Mouse (Mus musculus) stomach, postnatal 0 days (tissue): ENCODE data around the gene Zfp978.

ENCODE experiments used
- CTCF ChIP-seq: IDR thresholded peaks from 2 replicates; pipeline ENCODE4 v1.5.1; 2016; ENCODE audit warnings: antibody characterized with exemption, low read depth, mild to moderate bottlenecking, moderate library complexity
- EP300 ChIP-seq: optimal IDR thresholded peaks from 2 replicates; pipeline ENCODE3; 2016; ENCODE audit warnings: antibody characterized with exemption

DNA sequence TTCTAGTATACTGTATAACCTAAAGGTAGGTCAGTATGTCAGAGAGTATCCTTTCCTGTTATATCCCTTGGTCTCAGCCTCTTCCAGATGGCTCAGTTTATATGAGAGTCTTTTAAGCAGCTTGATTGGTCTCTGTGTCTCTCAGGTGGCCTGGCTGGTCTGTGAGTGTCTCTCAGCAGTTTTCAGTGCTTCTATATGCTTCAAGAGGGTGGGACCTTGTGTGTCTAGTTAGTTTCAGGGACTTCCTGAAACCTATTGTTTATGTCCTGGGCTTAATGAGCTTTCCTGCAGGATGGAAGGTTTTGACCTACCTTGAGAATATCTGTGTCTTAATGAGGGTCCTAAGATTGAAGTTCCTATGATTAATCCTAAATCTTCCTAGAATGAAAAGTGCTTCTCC lies 69.5 kb downstream of the Zfp978 start:
- TF ChIP-seq CTCF = no peak
- no peak for TF ChIP-seq EP300
